Mouse (Mus musculus): ENCODE data around the gene Hyal1. TPM values are rescaled to one million over a fixed set of nuclear protein-coding genes. Genes with fewer than 3 reads are reported as not detected.

Hyal1 gene
- total and polyA plus RNA-seq, 2 experiments from 2014 or later = 6.0 to 21.3 TPM

- peak overlapping the region; percentile 36; the same call in 1 of the 2 replicates for H3K9ac ChIP-seq (replicated peaks; ENCODE audit: low read depth, low read length)
- TF ChIP-seq EP300 (IDR thresholded peaks at IDR 0.05; ENCODE audit: low read depth) (no peak), CTCF (IDR thresholded peaks at IDR 0.05; ENCODE audit: low read depth) (no peak)
- H3K4me3 ChIP-seq (ENCODE audit: low read depth, low read length) = no peak overlapping the region
- DNase-seq (ENCODE audit: low spot score) = no peak
- peak overlapping the region; percentile 93 for H3K27ac ChIP-seq (ENCODE audit: low read depth)
- no peak for ATAC-seq (ENCODE audit: insufficient read depth, low read depth)
- peaks cover 66% of the 10 kb centered on the region for H3K36me3 ChIP-seq (replicated peaks; ENCODE audit: control insufficient read depth, insufficient read depth, low read length)
- peaks cover 37% of the 10 kb centered on the region for H3K4me1 ChIP-seq (ENCODE audit: control insufficient read depth, insufficient read depth)
- WGBS = 50% methylated on average over 6 of the region's 6 CpGs
- no peaks in the 10 kb centered on the region for H3K9me3 ChIP-seq (replicated peaks; ENCODE audit: control insufficient read depth, low read length)
- peak overlapping the region; percentile 4; the same call in 1 of the 2 replicates for H3K4me2 ChIP-seq (ENCODE audit: low read depth, low read length)
- no peaks in the 10 kb centered on the region for H3K27me3 ChIP-seq (ENCODE audit: control insufficient read depth, insufficient read depth, low read length)
These were observed 41.4 kb downstream of the Hyal1 start for GRCm38 (mm10) chr9:107618098-107618497.

- DNase-seq (ENCODE audit: low spot score) (peak; percentile 91), ATAC-seq (ENCODE audit: insufficient read depth, low read depth) (peak; percentile 88)
- Histone ChIP-seq H3K36me3 (replicated peaks; ENCODE audit: control insufficient read depth, insufficient read depth, low read length) (peaks cover 61% of the 10 kb centered on the region), H3K4me1 (ENCODE audit: control insufficient read depth, insufficient read depth) (peaks cover 43% of the 10 kb centered on the region), H3K9ac (replicated peaks; ENCODE audit: low read depth, low read length) (peak overlapping the region; percentile 36; the same call in 1 of the 2 replicates), H3K4me3 (ENCODE audit: low read depth, low read length) (no peak overlapping the region), H3K27ac (ENCODE audit: low read depth) (peak overlapping the region; percentile 93), H3K4me2 (ENCODE audit: low read depth, low read length) (peak overlapping the region; percentile 4; the same call in 1 of the 2 replicates), H3K9me3 (replicated peaks; ENCODE audit: control insufficient read depth, low read length) (no peaks in the 10 kb centered on the region), H3K27me3 (ENCODE audit: control insufficient read depth, insufficient read depth, low read length) (no peaks in the 10 kb centered on the region)
- WGBS = 9% methylated on average over 13 of the region's 13 CpGs
- TF ChIP-seq EP300 (IDR thresholded peaks at IDR 0.05; ENCODE audit: low read depth) (peak; percentile 100), CTCF (IDR thresholded peaks at IDR 0.05; ENCODE audit: low read depth) (peak; percentile 9; the same call in 1 of the 2 replicates)
These were observed 42.2 kb downstream of the Hyal1 start for GRCm38 (mm10) chr9:107618778-107619545.

- peaks cover 56% of the 10 kb centered on the region for H3K36me3 ChIP-seq (replicated peaks; ENCODE audit: control insufficient read depth, insufficient read depth, low read length)
- no peak for TF ChIP-seq EP300 (IDR thresholded peaks at IDR 0.05; ENCODE audit: low read depth)
- no peak for TF ChIP-seq CTCF (IDR thresholded peaks at IDR 0.05; ENCODE audit: low read depth)
- H3K27ac ChIP-seq (ENCODE audit: low read depth) = peak overlapping the region; percentile 93
- H3K4me3 ChIP-seq (ENCODE audit: low read depth, low read length) = no peak overlapping the region
- no peak overlapping the region for H3K9ac ChIP-seq (replicated peaks; ENCODE audit: low read depth, low read length)
- no peaks in the 10 kb centered on the region for H3K9me3 ChIP-seq (replicated peaks; ENCODE audit: control insufficient read depth, low read length)
- H3K27me3 ChIP-seq (ENCODE audit: control insufficient read depth, insufficient read depth, low read length) = no peaks in the 10 kb centered on the region
- H3K4me1 ChIP-seq (ENCODE audit: control insufficient read depth, insufficient read depth) = peaks cover 48% of the 10 kb centered on the region
- no peak for DNase-seq (ENCODE audit: low spot score)
- WGBS = 10% methylated on average over 13 of the region's 13 CpGs
- peak overlapping the region; percentile 2; the same call in 1 of the 2 replicates for H3K4me2 ChIP-seq (ENCODE audit: low read depth, low read length)
- no peak for ATAC-seq (ENCODE audit: insufficient read depth, low read depth)
These were observed 42.8 kb downstream of the Hyal1 start for GRCm38 (mm10) chr9:107619546-107619879.

- no peak overlapping the region for H3K9ac ChIP-seq (replicated peaks; ENCODE audit: low read depth, low read length)
- H3K4me1 ChIP-seq (ENCODE audit: control insufficient read depth, insufficient read depth) = peaks cover 56% of the 10 kb centered on the region
- ATAC-seq (ENCODE audit: insufficient read depth, low read depth) (no peak), DNase-seq (ENCODE audit: low spot score) (no peak)
- H3K4me3 ChIP-seq (ENCODE audit: low read depth, low read length) = no peak overlapping the region
- peaks cover 49% of the 10 kb centered on the region for H3K36me3 ChIP-seq (replicated peaks; ENCODE audit: control insufficient read depth, insufficient read depth, low read length)
- H3K27ac ChIP-seq (ENCODE audit: low read depth) = peak overlapping the region; percentile 93
- H3K27me3 ChIP-seq (ENCODE audit: control insufficient read depth, insufficient read depth, low read length) = no peaks in the 10 kb centered on the region
- TF ChIP-seq CTCF (IDR thresholded peaks at IDR 0.05; ENCODE audit: low read depth) (no peak), EP300 (IDR thresholded peaks at IDR 0.05; ENCODE audit: low read depth) (no peak)
- no peak overlapping the region for H3K4me2 ChIP-seq (ENCODE audit: low read depth, low read length)
- no peaks in the 10 kb centered on the region for H3K9me3 ChIP-seq (replicated peaks; ENCODE audit: control insufficient read depth, low read length)
These were observed 44.2 kb downstream of the Hyal1 start for GRCm38 (mm10) chr9:107620954-107621353.

GRCm38 (mm10) chr9:107624539-107624938, 47.8 kb downstream of the Hyal1 start:
- Histone ChIP-seq H3K27ac (ENCODE audit: low read depth) (peak overlapping the region; percentile 94), H3K4me3 (ENCODE audit: low read depth, low read length) (no peak overlapping the region), H3K4me2 (ENCODE audit: low read depth, low read length) (peak overlapping the region; percentile 14; the same call in 1 of the 2 replicates), H3K27me3 (ENCODE audit: control insufficient read depth, insufficient read depth, low read length) (no peaks in the 10 kb centered on the region), H3K36me3 (replicated peaks; ENCODE audit: control insufficient read depth, insufficient read depth, low read length) (peaks cover 29% of the 10 kb centered on the region), H3K9me3 (replicated peaks; ENCODE audit: control insufficient read depth, low read length) (no peaks in the 10 kb centered on the region), H3K4me1 (ENCODE audit: control insufficient read depth, insufficient read depth) (peaks cover 71% of the 10 kb centered on the region), H3K9ac (replicated peaks; ENCODE audit: low read depth, low read length) (peak overlapping the region; percentile 32)
- TF ChIP-seq CTCF (IDR thresholded peaks at IDR 0.05; ENCODE audit: low read depth) = no peak
- 0 out of 2 replicates have a peak, but pooled peaks have one; percentile 23 for TF ChIP-seq EP300 (IDR thresholded peaks at IDR 0.05; ENCODE audit: low read depth)
- 0 out of 2 replicates have a peak, but pooled peaks have one; percentile 14 for ATAC-seq (ENCODE audit: insufficient read depth, low read depth)
- DNase-seq (ENCODE audit: low spot score) = peak; percentile 72
- 57% methylated on average over 5 of the region's 5 CpGs for WGBS

Data from heart, postnatal 0 days (tissue).